Mouse (Mus musculus) neural tube, embryonic 14.5 days (tissue): ENCODE measurements around the gene Acad8. TPM values are rescaled to one million over a fixed set of nuclear protein-coding genes. Genes with fewer than 3 reads are reported as not detected.

Experiments used
- ATAC-seq: fragments of 200-750 bp; cut with Nextera tagmentation; 2 replicates; pipeline ENCODE4 v1.8.0; 2017; ENCODE audit warnings: low read depth, mild to moderate bottlenecking, moderate TSS enrichment, moderate library complexity
- H3K27ac ChIP-seq: fragments of 300-500 bp; sonication (generic); 2 replicates; pipeline ENCODE4 v1.5.1; 2014; ENCODE audit warnings: low read depth, mild to moderate bottlenecking, control low read depth, low read length, moderate library complexity, mixed read lengths
- H3K27me3 ChIP-seq: fragments of 300-500 bp; sonication (generic); 2 replicates; pipeline ENCODE4 v1.6.1; 2014; ENCODE audit warnings: low read length; ENCODE audit not compliant: control insufficient read depth, insufficient read depth
- H3K36me3 ChIP-seq: fragments of 300-500 bp; sonication (generic); 2 replicates; pipeline ENCODE4 v1.6.1; 2014; ENCODE audit warnings: low read length, mixed read lengths; ENCODE audit not compliant: control insufficient read depth, insufficient read depth
- H3K4me1 ChIP-seq: fragments of 300-500 bp; sonication (generic); 2 replicates; pipeline ENCODE4 v1.6.1; 2014; ENCODE audit warnings: low read length; ENCODE audit not compliant: control insufficient read depth, insufficient read depth
- H3K4me2 ChIP-seq: fragments of 300-500 bp; sonication (generic); 2 replicates; pipeline ENCODE4 v1.6.1; 2014; ENCODE audit warnings: mild to moderate bottlenecking, low read depth, low read length, control low read depth
- H3K4me3 ChIP-seq: fragments of 300-500 bp; sonication (generic); 2 replicates; pipeline ENCODE4 v1.5.1; 2014; ENCODE audit warnings: low read depth, low read length, control low read depth, mixed read lengths
- H3K9ac ChIP-seq: fragments of 300-500 bp; sonication (generic); replicated peaks from 2 replicates; pipeline ENCODE4 v1.6.1; 2014; ENCODE audit warnings: low read depth, mild to moderate bottlenecking, control low read depth, low read length, mixed read lengths
- H3K9me3 ChIP-seq: fragments of 300-500 bp; sonication (generic); 2 replicates; pipeline ENCODE4 v1.6.1; 2016; ENCODE audit warnings: low read length; ENCODE audit not compliant: control insufficient read depth
- WGBS: fragments of 180-500 bp; shearing (Covaris S2); extraction: QIAGEN DNeasy Blood & Tissue Kit; methylation state at CpG from one replicate; pipeline ENCODE4 v1.1.7; 2014; 5-methylcytosine and 5-hydroxymethylcytosine counted together
- polyA plus RNA-seq: library from polyadenylated mRNA; unstranded; fragments of >200 nt; fragmentation: Nextera tagmentation; extraction: Ambion mirVana; gene quantifications from 2 replicates; pipeline ENCODE4 v1.2.1, GENCODE M21; 2014

Acad8 gene
- polyA plus RNA-seq, 1 experiment from 2014 or later: 27.4 TPM

GRCm38 (mm10) chr9:27011572-27011971, 12.2 kb upstream of the Acad8 start:
- Histone ChIP-seq H3K4me1 (no peaks in the 10 kb centered on the region), H3K27me3 (no peaks in the 10 kb centered on the region), H3K9me3 (no peaks in the 10 kb centered on the region), H3K4me2 (no peak overlapping the region), H3K27ac (no peak overlapping the region), H3K4me3 (no peak overlapping the region), H3K36me3 (peaks cover 78% of the 10 kb centered on the region), H3K9ac (no peak overlapping the region)
- 90% methylated on average over 4 of the region's 4 CpGs for WGBS
- ATAC-seq: no peak

GRCm38 (mm10) chr9:27009231-27009630, 9.9 kb upstream of the Acad8 start:
- no peak for ATAC-seq
- Histone ChIP-seq H3K4me3 (no peak overlapping the region), H3K9me3 (no peaks in the 10 kb centered on the region), H3K4me1 (no peaks in the 10 kb centered on the region), H3K9ac (no peak overlapping the region), H3K27me3 (no peaks in the 10 kb centered on the region), H3K36me3 (peaks cover 81% of the 10 kb centered on the region), H3K4me2 (no peak overlapping the region), H3K27ac (no peak overlapping the region)
- WGBS: 88% methylated on average over 5 of the region's 5 CpGs

GRCm38 (mm10) chr9:27006866-27007265, 7.5 kb upstream of the Acad8 start:
- Histone ChIP-seq H3K4me1 (no peaks in the 10 kb centered on the region), H3K9ac (no peak overlapping the region), H3K36me3 (peaks cover 61% of the 10 kb centered on the region), H3K4me3 (no peak overlapping the region), H3K27me3 (no peaks in the 10 kb centered on the region), H3K9me3 (no peaks in the 10 kb centered on the region), H3K27ac (no peak overlapping the region), H3K4me2 (no peak overlapping the region)
- 94% methylated on average over 5 of the region's 5 CpGs for WGBS
- ATAC-seq: peak; percentile 35; the same call in 1 of the 2 replicates

- 68% methylated on average over 1 of the region's 1 CpGs for WGBS
- Histone ChIP-seq H3K27ac (no peak overlapping the region), H3K4me3 (no peak overlapping the region)
Measured at GRCm38 (mm10) chr9:27005933-27006332, 6.6 kb upstream of the Acad8 start.

GRCm38 (mm10) chr9:27005231-27005630, 5.9 kb upstream of the Acad8 start:
- WGBS: 84% methylated on average over 3 of the region's 3 CpGs
- no peaks in the 10 kb centered on the region for H3K9me3 ChIP-seq
- H3K9ac ChIP-seq: no peak overlapping the region
- H3K36me3 ChIP-seq: peaks cover 53% of the 10 kb centered on the region
- peaks cover 8% of the 10 kb centered on the region; the same call in 1 of the 2 replicates for H3K4me1 ChIP-seq
- H3K4me2 ChIP-seq: no peak overlapping the region
- ATAC-seq: no peak
- H3K27ac ChIP-seq: no peak overlapping the region
- no peak overlapping the region for H3K4me3 ChIP-seq
- H3K27me3 ChIP-seq: no peaks in the 10 kb centered on the region

More at GRCm38 (mm10) chr9:27005933-27006332, 6.6 kb upstream of the Acad8 start:
- Histone ChIP-seq H3K4me1 (peaks cover 2% of the 10 kb centered on the region; the same call in 1 of the 2 replicates), H3K36me3 (peaks cover 58% of the 10 kb centered on the region), H3K9ac (no peak overlapping the region), H3K27me3 (no peaks in the 10 kb centered on the region), H3K9me3 (no peaks in the 10 kb centered on the region), H3K4me2 (no peak overlapping the region)
- ATAC-seq: no peak

- no peaks in the 10 kb centered on the region for H3K27me3 ChIP-seq
- peaks cover 10% of the 10 kb centered on the region; the same call in 1 of the 2 replicates for H3K4me1 ChIP-seq
- peak overlapping the region; percentile 74 for H3K9ac ChIP-seq
- H3K9me3 ChIP-seq: no peaks in the 10 kb centered on the region
- no peaks in the 10 kb centered on the region for H3K36me3 ChIP-seq
- H3K27ac ChIP-seq: peak overlapping the region; percentile 48; the same call in 1 of the 2 replicates
- peak; percentile 71 for ATAC-seq
- H3K4me3 ChIP-seq: peak overlapping the region; percentile 69
- peak overlapping the region; percentile 59 for H3K4me2 ChIP-seq
- WGBS: 4% methylated on average over 29 of the region's 29 CpGs
Measured at GRCm38 (mm10) chr9:26998669-26999460, 501 bp downstream of the Acad8 start.

- WGBS: 90% methylated on average over 2 of the region's 2 CpGs
- no peak for ATAC-seq
Measured at GRCm38 (mm10) chr9:26997501-26997900, 1.9 kb downstream of the Acad8 start.

GRCm38 (mm10) chr9:26997062-26997461, 2.3 kb downstream of the Acad8 start:
- Histone ChIP-seq H3K27ac (no peak overlapping the region), H3K4me1 (peaks cover 10% of the 10 kb centered on the region; the same call in 1 of the 2 replicates), H3K4me3 (no peak overlapping the region), H3K36me3 (no peaks in the 10 kb centered on the region), H3K9ac (no peak overlapping the region), H3K9me3 (no peaks in the 10 kb centered on the region), H3K4me2 (no peak overlapping the region), H3K27me3 (no peaks in the 10 kb centered on the region)
- no peak for ATAC-seq
- WGBS: 88% methylated on average over 3 of the region's 3 CpGs

More at GRCm38 (mm10) chr9:26997501-26997900, 1.9 kb downstream of the Acad8 start:
- Histone ChIP-seq H3K4me3 (no peak overlapping the region), H3K4me2 (no peak overlapping the region), H3K9me3 (no peaks in the 10 kb centered on the region), H3K27me3 (no peaks in the 10 kb centered on the region), H3K4me1 (peaks cover 10% of the 10 kb centered on the region; the same call in 1 of the 2 replicates), H3K9ac (no peak overlapping the region), H3K27ac (no peak overlapping the region), H3K36me3 (no peaks in the 10 kb centered on the region)

- WGBS: 82% methylated on average over 3 of the region's 3 CpGs
Measured at GRCm38 (mm10) chr9:26993900-26994299, 5.5 kb downstream of the Acad8 start.

More at GRCm38 (mm10) chr9:26993900-26994299, 5.5 kb downstream of the Acad8 start:
- Histone ChIP-seq H3K36me3 (peaks cover 7% of the 10 kb centered on the region; the same call in 1 of the 2 replicates), H3K9ac (no peak overlapping the region), H3K27me3 (no peaks in the 10 kb centered on the region), H3K4me3 (no peak overlapping the region), H3K27ac (no peak overlapping the region), H3K4me1 (0 out of 2 replicates have a peak, but pooled peaks cover 3% of the 10 kb centered on the region), H3K4me2 (no peak overlapping the region), H3K9me3 (no peaks in the 10 kb centered on the region)
- no peak for ATAC-seq
